Mouse (Mus musculus): ENCODE data around the gene Gm21973.

GRCm38 (mm10) chr15:10366331-10366730 lies 41.2 kb downstream of the Gm21973 start:
- TF ChIP-seq CTCF (IDR thresholded peaks at IDR 0.05; ENCODE audit: borderline replicate concordance, control insufficient read depth, extremely low read depth, insufficient read depth, low read length, poor library complexity), result no peak
- TF ChIP-seq POLR2A (IDR thresholded peaks at IDR 0.05; ENCODE audit: control insufficient read depth, extremely low read depth, insufficient read depth, low read length, poor library complexity), result no peak

Data from thymus, adult 2 months (tissue).